Mouse (Mus musculus) forebrain, embryonic 13.5 days (tissue): Measurements from ENCODE around the gene B4galt3. TPM values are rescaled to one million over a fixed set of nuclear protein-coding genes. Genes with fewer than 3 reads are reported as not detected.
A peak's percentile ranks its signal among the peaks of the same experiment; 100 is the strongest.

Source experiments
- ATAC-seq: fragments of 200-750 bp; cut with Nextera tagmentation; 2 replicates; pipeline ENCODE4 v1.8.0; 2017
- H3K27ac ChIP-seq: fragments of 300-500 bp; sonication (generic); 2 replicates; pipeline ENCODE4 v1.5.1; 2015; ENCODE audit warnings: inconsistent platforms, mild to moderate bottlenecking, moderate library complexity
- H3K27me3 ChIP-seq: fragments of 300-500 bp; sonication (generic); 2 replicates; pipeline ENCODE4 v1.6.1; 2015; ENCODE audit warnings: mild to moderate bottlenecking, inconsistent platforms
- H3K36me3 ChIP-seq: fragments of 300-500 bp; sonication (generic); 2 replicates; pipeline ENCODE4 v1.6.1; 2015; ENCODE audit warnings: mild to moderate bottlenecking, inconsistent platforms; ENCODE audit not compliant: poor library complexity, severe bottlenecking
- H3K4me1 ChIP-seq: fragments of 300-500 bp; sonication (generic); 2 replicates; pipeline ENCODE4 v1.6.1; 2015; ENCODE audit warnings: inconsistent platforms
- H3K4me2 ChIP-seq: fragments of 300-500 bp; sonication (generic); 2 replicates; pipeline ENCODE4 v1.6.1; 2015; ENCODE audit warnings: inconsistent platforms, mild to moderate bottlenecking, moderate library complexity
- H3K4me3 ChIP-seq: fragments of 300-500 bp; sonication (generic); 2 replicates; pipeline ENCODE4 v1.5.1; 2015; ENCODE audit warnings: mild to moderate bottlenecking, inconsistent platforms
- H3K9ac ChIP-seq: fragments of 300-500 bp; sonication (generic); 2 replicates; pipeline ENCODE4 v1.6.1; 2015; ENCODE audit warnings: mild to moderate bottlenecking, inconsistent platforms
- H3K9me3 ChIP-seq: fragments of 300-500 bp; sonication (generic); replicated peaks from 2 replicates; pipeline ENCODE4 v1.6.1; 2016; ENCODE audit warnings: inconsistent platforms
- WGBS: fragments of 180-500 bp; shearing (Covaris S2); methylation state at CpG from one replicate; pipeline ENCODE4 v1.1.7; 2015; 5-methylcytosine and 5-hydroxymethylcytosine counted together
- polyA plus RNA-seq: library from polyadenylated mRNA; unstranded; fragments of >200 nt; fragmentation: Nextera tagmentation; extraction: Ambion mirVana; gene quantifications from 2 replicates; pipeline ENCODE4 v1.2.1, GENCODE M21; 2015

B4galt3 gene
- polyA plus RNA-seq, 1 experiment from 2014 or later, result 95.3 TPM

- Histone ChIP-seq H3K9ac (no peak overlapping the region; the same call in 1 of the 2 replicates), H3K27me3 (no peaks in the 10 kb centered on the region), H3K4me3 (peak overlapping the region; percentile 4; the same call in 1 of the 2 replicates), H3K4me2 (peak overlapping the region; percentile 98), H3K27ac (no peak overlapping the region), H3K36me3 (peaks cover 50% of the 10 kb centered on the region), H3K9me3 (no peaks in the 10 kb centered on the region), H3K4me1 (peaks cover 27% of the 10 kb centered on the region)
- 73% methylated on average over 10 of the region's 10 CpGs for WGBS
- ATAC-seq, result no peak
Observed at GRCm38 (mm10) chr1:171271622-171272021, 1.5 kb downstream of the B4galt3 start.

DNA sequence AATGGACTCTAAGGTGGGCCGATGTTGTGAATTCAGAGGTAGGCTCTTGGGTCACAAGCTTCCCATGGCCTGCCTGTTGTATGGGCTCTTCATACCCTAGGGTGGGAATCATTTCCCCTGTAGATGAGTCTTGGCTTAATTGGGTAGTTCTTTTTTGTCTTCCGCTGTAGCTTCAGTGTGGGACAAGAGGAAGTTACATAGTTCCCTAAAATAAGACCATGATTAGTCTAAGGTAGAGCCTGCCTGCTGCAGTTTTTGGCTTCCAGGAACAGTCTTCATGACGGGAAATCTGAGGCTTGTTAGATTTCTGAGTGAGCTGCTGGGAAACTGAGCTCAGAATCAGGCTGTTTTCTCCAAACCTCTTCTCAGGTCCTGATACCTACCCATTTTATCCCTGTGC, 2.0 kb downstream of the B4galt3 start:
- peak overlapping the region; percentile 4; the same call in 1 of the 2 replicates for H3K4me3 ChIP-seq
- 90% methylated on average over 3 of the region's 3 CpGs for WGBS
- H3K36me3 ChIP-seq, result peaks cover 54% of the 10 kb centered on the region
- H3K4me1 ChIP-seq, result peaks cover 27% of the 10 kb centered on the region
- H3K9me3 ChIP-seq, result no peaks in the 10 kb centered on the region
- no peak overlapping the region for H3K27ac ChIP-seq
- no peak overlapping the region; the same call in 1 of the 2 replicates for H3K9ac ChIP-seq
- H3K27me3 ChIP-seq, result no peaks in the 10 kb centered on the region
- peak overlapping the region; percentile 98; the same call in 1 of the 2 replicates for H3K4me2 ChIP-seq
- ATAC-seq, result no peak

GRCm38 (mm10) chr1:171274171-171274570, 4.0 kb downstream of the B4galt3 start:
- H3K9me3 ChIP-seq, result no peaks in the 10 kb centered on the region
- H3K4me3 ChIP-seq, result no peak overlapping the region
- no peaks in the 10 kb centered on the region for H3K27me3 ChIP-seq
- H3K4me2 ChIP-seq, result no peak overlapping the region
- peaks cover 69% of the 10 kb centered on the region for H3K36me3 ChIP-seq
- no peak overlapping the region for H3K9ac ChIP-seq
- H3K4me1 ChIP-seq, result peaks cover 27% of the 10 kb centered on the region
- WGBS, result 93% methylated on average over 12 of the region's 12 CpGs
- H3K27ac ChIP-seq, result no peak overlapping the region
- ATAC-seq, result no peak

DNA sequence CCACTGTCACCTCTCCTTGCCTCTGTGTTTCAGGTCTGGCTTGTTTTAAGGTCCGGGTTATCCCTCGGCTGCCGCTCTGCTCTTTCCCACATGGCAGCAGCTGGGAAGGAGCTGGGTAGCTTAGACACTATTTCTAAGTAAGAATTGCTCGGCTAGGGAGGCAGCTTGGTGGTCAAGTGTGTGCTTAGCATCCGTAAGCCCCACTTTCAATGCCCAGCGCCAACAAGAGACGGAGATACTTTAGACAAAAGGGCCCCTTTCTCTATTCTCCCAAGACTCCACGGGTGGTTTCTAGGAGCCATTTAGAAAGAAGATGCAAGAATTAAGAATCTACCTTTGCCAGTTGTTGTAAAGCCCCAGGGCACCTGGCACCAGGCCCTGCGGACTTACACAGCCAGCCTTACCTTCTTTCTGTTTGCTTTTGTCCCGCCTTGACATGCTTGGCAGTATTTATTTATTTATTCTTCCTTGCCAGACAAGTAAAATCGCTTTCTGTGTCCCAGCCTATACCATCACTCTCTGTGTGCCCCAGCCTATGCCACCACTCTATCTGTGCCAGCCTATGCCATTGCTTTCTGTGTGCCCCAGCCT, 5.1 kb downstream of the B4galt3 start:
- Histone ChIP-seq H3K9me3 (no peaks in the 10 kb centered on the region), H3K4me3 (no peak overlapping the region), H3K27ac (no peak overlapping the region), H3K4me2 (no peak overlapping the region), H3K9ac (no peak overlapping the region), H3K27me3 (no peaks in the 10 kb centered on the region), H3K36me3 (peaks cover 69% of the 10 kb centered on the region), H3K4me1 (peaks cover 31% of the 10 kb centered on the region)
- no peak for ATAC-seq
- WGBS, result 74% methylated on average over 11 of the region's 11 CpGs

DNA sequence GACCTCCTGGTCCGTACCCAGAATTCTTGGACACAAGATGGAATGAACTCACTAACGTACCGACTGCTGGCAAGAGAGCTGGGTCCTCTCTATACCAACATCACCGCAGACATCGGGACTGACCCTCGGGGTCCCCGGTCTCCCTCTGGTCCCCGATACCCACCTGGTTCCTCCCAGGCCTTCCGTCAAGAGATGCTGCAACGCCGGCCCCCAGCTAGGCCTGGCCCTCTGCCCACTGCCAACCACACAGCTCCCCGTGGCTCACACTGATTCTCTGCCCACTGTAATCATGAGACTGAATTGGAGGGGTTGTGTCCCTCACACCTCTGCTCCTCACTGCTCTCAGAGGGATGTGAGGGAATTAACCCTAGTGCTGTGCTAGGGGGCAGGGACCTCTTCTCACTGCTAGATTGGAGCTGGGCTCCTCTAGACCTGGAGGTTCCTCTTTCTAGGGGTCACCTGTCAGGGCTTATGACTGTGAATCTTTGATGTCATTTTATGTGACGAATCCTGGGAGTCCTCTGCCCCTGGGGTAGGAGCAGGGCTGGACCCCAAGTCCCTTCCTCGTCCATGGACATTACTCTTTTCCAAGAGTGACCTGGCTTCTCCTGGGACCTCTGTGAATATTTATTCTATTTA, 6.1 kb downstream of the B4galt3 start:
- no peak for ATAC-seq
- Histone ChIP-seq H3K4me2 (no peak overlapping the region), H3K9ac (no peak overlapping the region), H3K27me3 (no peaks in the 10 kb centered on the region), H3K27ac (no peak overlapping the region), H3K9me3 (no peaks in the 10 kb centered on the region), H3K4me3 (no peak overlapping the region), H3K36me3 (peaks cover 69% of the 10 kb centered on the region), H3K4me1 (peaks cover 28% of the 10 kb centered on the region)
- WGBS, result 92% methylated on average over 14 of the region's 14 CpGs

- no peak for ATAC-seq
- no peak overlapping the region for H3K27ac ChIP-seq
- peaks cover 66% of the 10 kb centered on the region for H3K36me3 ChIP-seq
- H3K4me2 ChIP-seq, result no peak overlapping the region
- H3K9ac ChIP-seq, result no peak overlapping the region
- no peaks in the 10 kb centered on the region for H3K27me3 ChIP-seq
- WGBS, result 85% methylated on average over 10 of the region's 10 CpGs
- H3K4me1 ChIP-seq, result peaks cover 24% of the 10 kb centered on the region
- H3K4me3 ChIP-seq, result no peak overlapping the region
- H3K9me3 ChIP-seq, result no peaks in the 10 kb centered on the region
Observed at GRCm38 (mm10) chr1:171277736-171278135, 7.6 kb downstream of the B4galt3 start.

GRCm38 (mm10) chr1:171278436-171278835, 8.3 kb downstream of the B4galt3 start:
- peaks cover 24% of the 10 kb centered on the region for H3K4me1 ChIP-seq
- H3K4me3 ChIP-seq, result no peak overlapping the region
- ATAC-seq, result no peak
- no peak overlapping the region for H3K27ac ChIP-seq
- peaks cover 66% of the 10 kb centered on the region for H3K36me3 ChIP-seq
- no peaks in the 10 kb centered on the region for H3K9me3 ChIP-seq
- H3K4me2 ChIP-seq, result no peak overlapping the region
- no peaks in the 10 kb centered on the region for H3K27me3 ChIP-seq
- no peak overlapping the region for H3K9ac ChIP-seq
- WGBS, result 94% methylated on average over 8 of the region's 8 CpGs

GRCm38 (mm10) chr1:171279012-171279705, 9.0 kb downstream of the B4galt3 start:
- 89% methylated on average over 14 of the region's 14 CpGs for WGBS
- Histone ChIP-seq H3K36me3 (peaks cover 66% of the 10 kb centered on the region), H3K9me3 (no peaks in the 10 kb centered on the region), H3K4me3 (no peak overlapping the region), H3K27ac (no peak overlapping the region), H3K9ac (no peak overlapping the region), H3K4me1 (peaks cover 24% of the 10 kb centered on the region), H3K27me3 (no peaks in the 10 kb centered on the region), H3K4me2 (peak overlapping the region; percentile 89; the same call in 1 of the 2 replicates)
- ATAC-seq, result no peak

DNA sequence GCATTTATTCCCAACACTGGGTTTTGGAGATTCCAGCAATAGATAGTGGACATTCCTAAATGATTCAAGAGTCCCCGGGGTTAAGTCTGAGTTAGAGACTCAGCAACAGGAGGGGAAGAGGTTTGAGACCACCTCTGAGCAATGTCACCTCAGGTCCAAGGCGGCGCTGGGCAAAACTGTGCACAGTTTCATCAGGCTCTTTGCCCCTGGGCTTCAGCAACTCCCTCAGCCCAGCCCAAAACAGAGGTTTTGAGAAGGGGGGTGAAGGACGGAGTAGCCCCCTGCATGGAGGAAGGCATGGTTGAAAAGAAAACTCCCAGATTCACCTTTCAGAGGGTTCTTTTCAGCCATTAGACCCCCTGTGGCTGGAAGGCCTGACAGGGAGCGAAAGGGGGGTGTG, 9.6 kb downstream of the B4galt3 start:
- Histone ChIP-seq H3K36me3 (peaks cover 65% of the 10 kb centered on the region), H3K9me3 (no peaks in the 10 kb centered on the region), H3K4me2 (peak overlapping the region; percentile 89), H3K27me3 (no peaks in the 10 kb centered on the region), H3K4me3 (peak overlapping the region; percentile 70), H3K4me1 (peaks cover 24% of the 10 kb centered on the region), H3K9ac (peak overlapping the region; percentile 84), H3K27ac (no peak overlapping the region)
- no peak for ATAC-seq
- WGBS, result 53% methylated on average over 5 of the region's 5 CpGs

DNA sequence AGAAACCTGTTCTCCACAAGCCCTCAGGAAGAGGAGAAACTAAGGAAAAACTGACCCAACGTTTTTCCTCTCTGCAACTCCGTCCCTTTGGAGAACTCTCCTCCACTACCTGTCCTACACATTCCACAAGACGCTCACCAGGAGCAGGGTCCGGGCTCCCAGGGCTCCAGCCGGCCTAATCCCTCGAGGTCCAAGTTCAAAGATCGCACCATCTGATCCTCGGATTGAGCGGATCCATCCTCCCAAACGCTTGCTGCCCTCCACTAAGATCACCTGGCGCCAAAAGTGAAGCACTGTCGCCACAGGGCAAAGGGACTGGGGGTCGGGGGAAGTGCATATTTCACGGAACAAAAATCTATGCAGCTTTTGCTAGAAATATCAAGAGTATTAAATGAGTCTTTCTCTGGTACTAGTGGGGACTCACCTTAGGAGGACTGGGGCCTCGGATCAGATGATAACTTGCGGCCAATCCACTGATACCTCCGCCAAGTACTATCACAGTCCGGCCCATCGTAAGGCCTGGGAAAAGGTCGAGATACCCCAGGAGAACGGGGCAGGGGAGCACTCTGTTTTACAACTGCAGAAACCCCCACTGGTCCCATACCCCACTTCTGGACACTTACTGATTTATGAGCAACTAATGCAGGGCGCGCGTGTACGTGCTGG, 10.3 kb downstream of the B4galt3 start:
- Histone ChIP-seq H3K27me3 (no peaks in the 10 kb centered on the region), H3K9me3 (no peaks in the 10 kb centered on the region), H3K36me3 (peaks cover 65% of the 10 kb centered on the region), H3K4me1 (peaks cover 24% of the 10 kb centered on the region), H3K9ac (peak overlapping the region; percentile 84), H3K4me3 (peak overlapping the region; percentile 70), H3K4me2 (peak overlapping the region; percentile 89), H3K27ac (no peak overlapping the region; the same call in 1 of the 2 replicates)
- WGBS, result under 1% methylated on average over 25 of the region's 25 CpGs
- no peak; the same call in 1 of the 2 replicates for ATAC-seq

GRCm38 (mm10) chr1:171280916-171281527, 10.9 kb downstream of the B4galt3 start, which contains the start of gene Ppox:
Gene Ppox, minus strand, starts transcription at chr1:171281186.
- WGBS, result 0% methylated on average over 26 of the region's 26 CpGs
- no peaks in the 10 kb centered on the region for H3K9me3 ChIP-seq
- peak within 1 kb of the TSS; percentile 84 for H3K9ac ChIP-seq
- ATAC-seq, result peak; percentile 99
- H3K4me1 ChIP-seq, result peaks cover 31% of the 10 kb centered on the region
- H3K36me3 ChIP-seq, result peaks cover 65% of the 10 kb centered on the region
- no peaks in the 10 kb centered on the region for H3K27me3 ChIP-seq
- H3K4me3 ChIP-seq, result peak within 1 kb of the TSS; percentile 70
- peak within 1 kb of the TSS; percentile 89 for H3K4me2 ChIP-seq
- peak within 1 kb of the TSS; percentile 77 for H3K27ac ChIP-seq
